Mouse (Mus musculus) spleen, adult 2 months (tissue): Measurements from ENCODE around the gene Pcp4l1.

Experiments
- CTCF ChIP-seq: fragments of 200-500 bp; IDR thresholded peaks from 2 replicates; pipeline ENCODE4 v1.5.1; 2011; ENCODE audit warnings: mild to moderate bottlenecking, inconsistent platforms; ENCODE audit not compliant: insufficient read depth, insufficient read length, insufficient replicate concordance; ENCODE audit errors: extremely low read depth
- POLR2A ChIP-seq: fragments of 200-500 bp; IDR thresholded peaks from 2 replicates; pipeline ENCODE4 v1.6.1; 2011; ENCODE audit warnings: low read depth, low read length, inconsistent platforms

DNA sequence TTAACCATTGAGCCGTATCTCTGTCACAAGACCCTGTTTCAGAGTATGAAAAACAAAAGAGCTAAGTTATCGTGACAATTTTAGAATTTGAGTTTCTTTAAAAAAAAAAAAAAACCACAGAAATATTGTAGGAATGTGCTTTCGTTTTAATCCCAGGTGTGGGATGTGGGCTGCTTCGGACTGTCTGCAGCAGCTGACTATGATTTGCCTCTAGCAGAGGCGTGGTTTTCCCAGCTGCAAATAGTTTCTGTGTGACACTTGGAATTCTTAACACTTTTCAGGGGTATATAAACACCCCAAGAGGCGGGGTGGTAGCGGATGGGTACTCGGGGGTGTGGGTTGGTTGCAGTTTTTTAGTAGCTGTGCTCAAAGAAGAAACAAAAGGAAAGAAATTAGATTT is 49.3 kb upstream of the Pcp4l1 start:
- TF ChIP-seq POLR2A (no peak), CTCF (no peak)
